Mouse (Mus musculus) midbrain, embryonic 14.5 days (tissue): Measurements from ENCODE around the gene 1700109H08Rik. TPM values are rescaled to one million over a fixed set of nuclear protein-coding genes. Genes with fewer than 3 reads are reported as not detected.
A peak's percentile ranks its signal among the peaks of the same experiment; 100 is the strongest.
"Not testable (repeated sequence)": the region's sequence is repeated elsewhere in the genome, so short reads cannot be mapped to it uniquely, and the experiment has no call there.

Experiments
- ATAC-seq: fragments of 200-750 bp; cut with Nextera tagmentation; 2 replicates; pipeline ENCODE4 v1.8.0; 2017; ENCODE audit warnings: moderate number of reproducible peaks, moderate library complexity; ENCODE audit not compliant: low FRiP score, low TSS enrichment
- DNase-seq: peaks from one replicate; pipeline ENCODE4 v3.0.0-alpha.2; 2015
- H3K27ac ChIP-seq: fragments of 300-500 bp; sonication (generic); replicated peaks from 2 replicates; pipeline ENCODE4 v1.5.1; 2014; ENCODE audit warnings: mild to moderate bottlenecking, low read depth, low read length, moderate library complexity
- H3K27me3 ChIP-seq: fragments of 300-500 bp; sonication (generic); 2 replicates; pipeline ENCODE4 v1.6.1; 2014; ENCODE audit warnings: low read length, control low read depth, mixed read lengths; ENCODE audit not compliant: control insufficient read depth, insufficient read depth
- H3K36me3 ChIP-seq: fragments of 300-500 bp; sonication (generic); 2 replicates; pipeline ENCODE4 v1.6.1; 2014; ENCODE audit warnings: low read length, control low read depth; ENCODE audit not compliant: control insufficient read depth, insufficient read depth
- H3K4me1 ChIP-seq: fragments of 300-500 bp; sonication (generic); 2 replicates; pipeline ENCODE4 v1.6.1; 2014; ENCODE audit warnings: mild to moderate bottlenecking, antibody characterized with exemption, low read length, control low read depth; ENCODE audit not compliant: control insufficient read depth, insufficient read depth
- H3K4me2 ChIP-seq: fragments of 300-500 bp; sonication (generic); 2 replicates; pipeline ENCODE4 v1.6.1; 2014; ENCODE audit warnings: mild to moderate bottlenecking, low read length, moderate library complexity
- H3K4me3 ChIP-seq: fragments of 300-500 bp; sonication (generic); replicated peaks from 2 replicates; pipeline ENCODE4 v1.5.1; 2014; ENCODE audit warnings: low read depth, low read length
- H3K9ac ChIP-seq: fragments of 300-500 bp; sonication (generic); replicated peaks from 2 replicates; pipeline ENCODE4 v1.6.1; 2014; ENCODE audit warnings: mild to moderate bottlenecking, low read length, moderate library complexity
- H3K9me3 ChIP-seq: fragments of 300-500 bp; sonication (generic); 2 replicates; pipeline ENCODE4 v1.6.1; 2016; ENCODE audit warnings: low read length, control low read depth, mixed read lengths; ENCODE audit not compliant: control insufficient read depth
- WGBS: fragments of 180-500 bp; shearing (Covaris S2); extraction: QIAGEN DNeasy Blood & Tissue Kit; methylation state at CpG from one replicate; pipeline ENCODE4 v1.1.7; 2014; 5-methylcytosine and 5-hydroxymethylcytosine counted together
- polyA plus RNA-seq: library from polyadenylated mRNA; unstranded; fragments of >200 nt; fragmentation: Nextera tagmentation; extraction: Ambion mirVana; gene quantifications from 2 replicates; pipeline ENCODE4 v1.2.1, GENCODE M21; 2014

Gene 1700109H08Rik
- polyA plus RNA-seq: 3.6 and 4.1 TPM in 2 replicates

DNA sequence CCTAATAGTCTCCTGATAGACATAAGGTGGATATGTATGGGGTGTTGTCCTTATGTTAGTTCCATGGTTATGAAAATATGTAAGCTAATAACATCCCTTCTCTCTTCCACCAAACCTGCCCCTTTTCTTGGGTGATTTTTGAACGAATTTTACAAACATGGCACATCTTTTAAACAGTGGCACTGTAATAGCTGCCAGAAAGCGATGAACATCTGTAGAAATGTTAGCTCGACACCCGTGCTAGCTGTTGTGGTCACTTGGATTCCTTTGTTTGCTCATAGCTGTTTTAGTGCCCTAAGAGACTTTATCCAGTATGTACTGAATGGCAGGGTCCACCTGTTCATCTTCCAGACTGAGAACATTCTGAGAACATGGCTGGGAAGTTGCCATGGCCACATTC lies at the start of gene 1700109H08Rik:
Gene 1700109H08Rik (plus strand): TSS at position 301 of the 400 bp plus-strand sequence.
- 98% methylated on average over 4 of the region's 4 CpGs for WGBS

DNA sequence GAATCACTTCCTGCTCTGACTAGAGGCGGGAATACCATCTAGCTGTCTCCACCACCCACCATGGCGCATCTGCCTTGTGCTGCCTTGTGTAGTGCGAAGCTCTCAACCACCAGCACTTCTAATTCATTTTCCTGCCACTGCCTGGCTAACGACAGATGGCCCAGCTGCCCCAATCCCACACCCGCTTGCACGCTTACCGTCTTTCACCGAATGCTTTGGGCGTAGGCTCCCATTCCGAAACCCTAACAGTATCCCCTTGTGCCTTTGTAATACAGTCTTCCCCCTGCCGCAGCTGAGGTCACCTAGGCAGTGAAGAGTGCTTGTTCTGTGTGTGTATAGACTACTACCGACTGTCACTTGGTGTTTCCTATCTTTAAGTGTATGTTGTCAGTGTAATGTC lies 49.6 kb upstream of the 1700109H08Rik start:
- DNase-seq: no peak
- no peak overlapping the region for H3K9ac ChIP-seq
- H3K4me3 ChIP-seq: no peak overlapping the region
- no peak for ATAC-seq
- H3K27ac ChIP-seq: no peak overlapping the region
- WGBS: 83% methylated on average over 12 of the region's 12 CpGs
- no peak overlapping the region for H3K4me2 ChIP-seq
- no peaks in the 10 kb centered on the region for H3K36me3 ChIP-seq
- H3K27me3 ChIP-seq: no peaks in the 10 kb centered on the region
- H3K4me1 ChIP-seq: no peaks in the 10 kb centered on the region
- no peaks in the 10 kb centered on the region for H3K9me3 ChIP-seq

More for the DNA sequence above, at the start of gene 1700109H08Rik:
- Histone ChIP-seq H3K36me3 (peaks cover 81% of the 10 kb centered on the region), H3K27me3 (no peaks in the 10 kb centered on the region), H3K27ac (no peak within 1 kb of the TSS), H3K4me3 (no peak within 1 kb of the TSS), H3K9ac (no peak within 1 kb of the TSS), H3K4me1 (no peaks in the 10 kb centered on the region), H3K4me2 (no peak within 1 kb of the TSS), H3K9me3 (no peaks in the 10 kb centered on the region; the same call in none of the 2 replicates)
- DNase-seq: no peak
- no peak for ATAC-seq

DNA sequence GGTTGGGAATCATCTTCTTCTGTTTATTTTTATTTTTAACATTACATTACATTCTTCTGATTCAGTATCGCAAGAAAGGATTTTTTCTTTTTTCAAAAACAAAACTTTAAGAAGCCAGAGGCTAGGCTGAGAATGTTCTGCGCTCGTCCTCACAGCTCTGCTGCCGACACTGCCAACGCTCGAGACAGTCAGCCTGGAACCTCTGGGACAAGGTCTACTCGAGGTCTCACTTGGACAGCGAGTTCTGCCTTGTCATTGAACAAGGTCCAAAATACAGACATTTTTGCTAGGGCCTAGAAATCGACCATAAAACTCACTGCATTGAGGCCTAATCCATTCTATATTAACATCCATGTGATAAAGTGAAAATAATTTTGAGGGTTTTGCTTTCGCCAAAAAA lies 48.5 kb upstream of the 1700109H08Rik start:
- H3K4me2 ChIP-seq: no peak overlapping the region
- H3K27ac ChIP-seq: no peak overlapping the region
- no peaks in the 10 kb centered on the region for H3K9me3 ChIP-seq
- DNase-seq (no peak), ATAC-seq (no peak)
- H3K4me1 ChIP-seq: 0 out of 2 replicates have a peak, but pooled peaks cover 5% of the 10 kb centered on the region
- no peaks in the 10 kb centered on the region for H3K27me3 ChIP-seq
- no peaks in the 10 kb centered on the region for H3K36me3 ChIP-seq
- 93% methylated on average over 10 of the region's 10 CpGs for WGBS
- no peak overlapping the region for H3K9ac ChIP-seq
- H3K4me3 ChIP-seq: no peak overlapping the region

DNA sequence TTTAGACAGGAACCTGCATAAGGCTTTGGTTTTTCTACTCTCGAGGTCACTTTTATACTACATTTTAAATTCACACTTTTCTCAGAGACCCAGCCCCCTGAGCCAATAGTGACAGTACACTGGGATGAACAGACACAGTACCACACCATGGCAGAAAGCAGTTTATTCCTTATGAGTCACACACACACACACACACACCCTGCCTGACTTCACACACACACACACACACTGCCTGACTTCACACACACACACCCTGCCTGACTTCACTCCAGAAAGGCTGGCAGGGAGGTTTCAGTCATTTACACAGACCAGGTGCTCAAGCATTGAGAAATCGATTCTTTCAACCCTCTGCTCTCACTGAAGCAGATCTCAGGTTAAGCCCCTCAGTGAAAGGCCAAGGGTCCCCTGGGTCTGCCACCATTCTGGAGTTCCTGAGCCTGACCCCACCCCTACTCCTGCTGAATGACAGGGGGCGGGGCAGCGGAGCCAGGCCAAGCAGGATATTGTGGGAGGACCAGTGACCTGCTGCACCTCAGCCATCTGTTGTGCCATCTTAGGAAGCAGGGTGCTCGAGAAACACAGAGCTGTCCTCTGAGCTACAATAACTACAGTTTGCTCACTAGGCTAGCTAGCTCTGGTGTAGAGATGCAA lies 44.2 kb upstream of the 1700109H08Rik start:
- H3K4me3 ChIP-seq: no peak overlapping the region
- no peaks in the 10 kb centered on the region for H3K27me3 ChIP-seq
- no peak overlapping the region for H3K27ac ChIP-seq
- H3K9me3 ChIP-seq: no peaks in the 10 kb centered on the region
- no peak overlapping the region for H3K9ac ChIP-seq
- 39% methylated on average over 5 of the region's 5 CpGs for WGBS
- ATAC-seq: peak; percentile 48; the same call in 1 of the 2 replicates
- H3K36me3 ChIP-seq: no peaks in the 10 kb centered on the region
- H3K4me2 ChIP-seq: no peak overlapping the region
- DNase-seq: peak; percentile 20
- H3K4me1 ChIP-seq: peaks cover 18% of the 10 kb centered on the region; the same call in 1 of the 2 replicates

DNA sequence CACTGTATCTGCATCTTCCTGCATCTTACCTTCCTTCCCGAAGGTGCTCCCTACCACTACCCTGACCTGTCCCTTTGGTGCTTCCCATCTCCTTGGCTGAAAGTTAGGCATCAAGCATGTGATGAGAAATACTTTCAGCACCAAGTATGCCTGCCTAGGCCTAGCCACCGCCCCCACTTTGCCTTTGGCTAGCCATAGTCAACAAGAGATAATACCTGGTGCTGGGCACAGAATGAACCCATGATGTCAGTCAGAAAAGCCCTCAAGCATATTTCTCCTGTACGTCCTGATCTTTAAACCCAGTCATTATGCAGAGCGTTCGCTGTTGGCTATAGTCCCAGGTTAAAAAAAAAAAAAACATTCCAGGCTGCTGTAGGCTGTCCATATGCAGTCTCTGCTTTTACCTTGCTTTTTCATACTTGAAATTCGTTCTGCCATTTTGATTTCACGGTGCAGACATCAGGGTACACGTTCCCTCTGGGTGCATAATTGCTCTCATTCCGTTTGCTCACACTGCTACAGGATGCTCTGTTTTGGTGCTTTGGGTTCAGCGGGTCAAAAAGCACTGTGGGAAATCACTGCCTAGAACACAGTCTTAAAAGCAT lies 41.7 kb upstream of the 1700109H08Rik start:
- no peaks in the 10 kb centered on the region for H3K36me3 ChIP-seq
- DNase-seq (peak; percentile 64), ATAC-seq (peak; percentile 72; the same call in 1 of the 2 replicates)
- H3K27me3 ChIP-seq: no peaks in the 10 kb centered on the region
- peaks cover 18% of the 10 kb centered on the region; the same call in 1 of the 2 replicates for H3K4me1 ChIP-seq
- no peaks in the 10 kb centered on the region for H3K9me3 ChIP-seq
- no peak overlapping the region for H3K4me2 ChIP-seq
- H3K9ac ChIP-seq: no peak overlapping the region
- WGBS: 33% methylated on average over 10 of the region's 10 CpGs
- H3K27ac ChIP-seq: peak overlapping the region; percentile 46
- H3K4me3 ChIP-seq: no peak overlapping the region

DNA sequence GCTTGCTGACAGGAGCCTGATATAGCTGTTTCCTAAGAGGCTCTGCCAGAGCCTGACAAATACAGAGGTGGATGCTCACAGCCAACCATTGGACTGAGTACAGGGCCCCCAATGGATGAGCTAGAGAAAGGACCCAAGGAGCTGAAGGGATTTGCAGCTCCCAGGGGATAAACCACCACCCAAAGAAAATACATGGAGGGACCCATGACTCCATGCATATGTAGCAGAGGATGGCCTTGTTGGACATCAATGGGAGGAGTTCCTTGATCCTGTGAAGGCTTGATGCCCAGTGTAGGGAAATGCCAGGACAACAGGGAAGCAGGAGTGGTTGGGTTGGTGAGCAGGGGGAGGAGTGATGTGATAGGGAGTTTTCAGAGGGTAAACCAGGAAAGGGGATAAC lies 39.3 kb upstream of the 1700109H08Rik start:
- not testable (repeated sequence) for H3K27ac ChIP-seq, H3K4me3 ChIP-seq, H3K4me2 ChIP-seq, DNase-seq, H3K9me3 ChIP-seq, H3K36me3 ChIP-seq, H3K27me3 ChIP-seq, ATAC-seq, H3K9ac ChIP-seq
- peaks cover 18% of the 10 kb centered on the region; the same call in 1 of the 2 replicates for H3K4me1 ChIP-seq

DNA sequence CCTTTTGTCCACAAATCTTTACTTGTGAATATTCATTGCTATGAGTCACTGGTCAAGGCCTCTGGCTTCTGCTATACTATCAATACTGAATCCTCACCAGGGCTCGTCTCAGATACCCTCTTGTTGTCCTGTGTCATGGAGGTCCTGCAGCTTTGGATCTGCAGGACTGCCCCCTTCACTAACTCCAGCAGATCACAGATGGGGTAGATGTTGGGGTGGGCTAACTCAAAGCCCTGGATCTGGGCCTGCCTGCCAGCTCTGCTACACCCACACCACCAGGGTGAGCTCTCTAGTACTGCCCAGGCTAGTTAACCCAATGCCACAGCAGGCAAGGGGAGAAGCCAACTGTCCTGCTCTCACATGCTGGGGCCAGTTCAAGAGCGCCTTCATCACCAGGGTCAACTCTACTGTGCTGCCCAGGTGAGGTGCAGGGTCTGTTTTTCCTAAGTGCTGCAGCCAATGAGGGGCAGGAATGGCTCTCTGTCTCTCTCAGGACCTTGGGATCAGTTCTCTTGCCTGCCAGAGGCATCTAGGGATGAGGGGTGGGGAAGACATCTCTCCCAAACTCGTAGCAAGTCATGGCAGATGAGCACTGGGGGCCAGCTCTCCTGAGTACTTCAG lies 34.7 kb upstream of the 1700109H08Rik start:
- no peaks in the 10 kb centered on the region for H3K4me1 ChIP-seq
- no peaks in the 10 kb centered on the region for H3K9me3 ChIP-seq
- no peak overlapping the region for H3K27ac ChIP-seq
- no peak for DNase-seq
- no peaks in the 10 kb centered on the region for H3K36me3 ChIP-seq
- no peak overlapping the region for H3K4me2 ChIP-seq
- H3K27me3 ChIP-seq: no peaks in the 10 kb centered on the region
- 67% methylated on average over 3 of the region's 3 CpGs for WGBS
- H3K4me3 ChIP-seq: no peak overlapping the region
- H3K9ac ChIP-seq: no peak overlapping the region
- no peak for ATAC-seq

DNA sequence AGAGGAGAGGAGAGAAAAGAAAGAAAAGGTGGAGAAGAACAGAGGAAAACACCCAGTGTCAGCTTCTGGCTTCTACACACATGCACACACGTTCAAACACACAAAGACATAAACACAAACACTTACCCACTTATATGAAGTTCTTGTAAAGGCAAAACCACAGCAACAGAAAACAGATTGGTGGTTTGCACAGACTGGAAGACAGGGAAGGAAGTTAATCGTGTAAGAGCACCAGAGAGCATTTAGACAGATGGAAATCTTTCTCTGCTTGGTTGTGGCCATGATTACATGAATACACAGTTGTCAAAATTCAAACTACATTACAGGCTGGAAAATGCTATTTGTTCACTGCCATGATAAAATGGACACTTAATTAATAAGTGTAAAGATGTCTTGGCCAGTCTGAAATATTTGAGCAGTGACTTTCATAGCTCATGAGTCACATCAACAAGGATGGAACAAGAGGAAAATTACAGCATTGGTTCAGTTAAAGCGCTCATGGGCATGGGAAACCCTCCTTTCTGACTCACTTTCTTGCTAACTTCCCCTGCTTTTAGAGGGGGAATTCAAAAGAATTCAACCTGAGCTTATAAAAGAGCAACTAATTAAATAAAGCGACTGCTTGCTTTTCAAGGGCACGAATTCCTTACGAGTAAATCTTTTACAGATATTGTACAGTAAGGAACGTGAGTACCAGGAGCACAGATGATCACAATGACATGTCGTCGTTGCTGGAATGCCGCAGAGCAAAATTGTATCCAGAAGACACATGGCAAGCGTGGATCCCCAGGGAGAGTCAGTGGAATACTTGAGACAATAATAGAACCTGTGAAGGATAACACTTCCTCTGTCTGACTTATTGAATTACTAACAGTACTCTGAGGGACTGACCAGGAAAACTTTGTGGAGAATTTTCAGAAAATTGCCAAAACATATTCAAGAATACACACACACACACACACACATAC lies 32.6 kb upstream of the 1700109H08Rik start:
- DNase-seq (no peak), ATAC-seq (no peak)
- no peak overlapping the region for H3K27ac ChIP-seq
- no peaks in the 10 kb centered on the region for H3K4me1 ChIP-seq
- H3K27me3 ChIP-seq: no peaks in the 10 kb centered on the region
- 73% methylated on average over 11 of the region's 11 CpGs for WGBS
- no peaks in the 10 kb centered on the region for H3K9me3 ChIP-seq
- H3K4me3 ChIP-seq: no peak overlapping the region
- no peak overlapping the region for H3K4me2 ChIP-seq
- no peak overlapping the region for H3K9ac ChIP-seq
- no peaks in the 10 kb centered on the region for H3K36me3 ChIP-seq
